Mouse (Mus musculus) CH12.LX (cell line): ENCODE results near the gene Lca5. TPM values are rescaled to one million over a fixed set of nuclear protein-coding genes. Genes with fewer than 3 reads are reported as not detected.

Source experiments
- DNase-seq: peaks from one replicate; pipeline ENCODE4 v3.0.0-alpha.2; 2013; ENCODE audit errors: extremely low read depth
- H3K27ac ChIP-seq: 2 replicates; pipeline ENCODE4 v1.5.1; 2012; ENCODE audit warnings: low read depth, mild to moderate bottlenecking, control low read depth, moderate library complexity; ENCODE audit not compliant: insufficient read depth
- H3K27me3 ChIP-seq: replicated peaks from 2 replicates; pipeline ENCODE3; 2012; ENCODE audit warnings: inconsistent platforms
- H3K36me3 ChIP-seq, 2 experiments: replicated peaks in 1 of 2; 2 replicates each; pipeline versions ENCODE3 to v1.6.1; 2012; ENCODE audit warnings: inconsistent platforms in 1 of 2, low read length in 1 of 2, mild to moderate bottlenecking in 1 of 2, mixed read lengths in 1 of 2, moderate library complexity in 1 of 2; ENCODE audit not compliant: control insufficient read depth in 1 of 2, insufficient read depth in 1 of 2
- H3K4me1 ChIP-seq, 2 experiments: 2 replicates each; pipeline ENCODE4 v1.6.1; 2012; ENCODE audit warnings: inconsistent platforms in 1 of 2, moderate library complexity in 1 of 2; ENCODE audit not compliant: insufficient read depth in 2 of 2, control insufficient read depth in 1 of 2
- H3K4me2 ChIP-seq: 2 replicates; pipeline ENCODE4 v1.6.1; 2012; ENCODE audit warnings: low read depth, mild to moderate bottlenecking, control low read depth; ENCODE audit not compliant: poor library complexity, insufficient read depth, severe bottlenecking
- H3K4me3 ChIP-seq, 3 experiments: fragments of 150-350 bp in 1 of 3; sonication (generic) in 1 of 3; replicated peaks in 1 of 3; 2 replicates each; pipeline versions ENCODE3 to v1.5.1; 2011 to 2012; ENCODE audit warnings: low read depth in 2 of 3, low read length in 2 of 3, mild to moderate bottlenecking in 2 of 3, moderate library complexity in 2 of 3, control low read depth in 1 of 3, improper control_type of control experiment in 1 of 3, inconsistent platforms in 1 of 3, mixed read lengths in 1 of 3; ENCODE audit not compliant: poor library complexity in 1 of 3
- H3K79me2 ChIP-seq: replicated peaks from 2 replicates; pipeline ENCODE4 v1.6.1; 2012; ENCODE audit warnings: mild to moderate bottlenecking, moderate library complexity; ENCODE audit not compliant: control insufficient read depth, poor library complexity, insufficient read depth, severe bottlenecking; ENCODE audit errors: extremely low read depth
- H3K9ac ChIP-seq: 2 replicates; pipeline ENCODE4 v1.6.1; 2012; ENCODE audit warnings: low read depth, mild to moderate bottlenecking, control low read depth, moderate library complexity; ENCODE audit not compliant: insufficient read depth
- H3K9me3 ChIP-seq: replicated peaks from 2 replicates; pipeline ENCODE3; 2012; ENCODE audit warnings: low read length, inconsistent platforms, mixed read lengths
- CHD2 ChIP-seq: IDR thresholded peaks from 2 replicates; pipeline ENCODE4 v1.6.1; 2011; ENCODE audit warnings: low read length, improper control_type of control experiment
- CTCF ChIP-seq, 2 experiments: IDR thresholded peaks in 1 of 2; conservative IDR thresholded peaks in 1 of 2; 2 replicates each; pipeline ENCODE4 v1.5.1; 2011 to 2012; ENCODE audit warnings: low read depth in 2 of 2, low read length in 2 of 2, improper control_type of control experiment in 1 of 2, inconsistent platforms in 1 of 2, mild to moderate bottlenecking in 1 of 2, moderate library complexity in 1 of 2
- E2F4 ChIP-seq: IDR thresholded peaks from 2 replicates; pipeline ENCODE4 v1.6.1; 2011; ENCODE audit warnings: low read depth, low read length, improper control_type of control experiment; ENCODE audit not compliant: insufficient replicate concordance
- ELF1 ChIP-seq: IDR thresholded peaks from 2 replicates; pipeline ENCODE4 v1.6.1; 2014; ENCODE audit warnings: low read depth, mild to moderate bottlenecking, inconsistent platforms, low read length, improper control_type of control experiment
- EP300 ChIP-seq: IDR thresholded peaks from 2 replicates; pipeline ENCODE4 v1.6.1; 2011; ENCODE audit warnings: low read length, improper control_type of control experiment
- IRF4 ChIP-seq: IDR thresholded peaks from 2 replicates; pipeline ENCODE4 v1.6.1; 2014; ENCODE audit warnings: low read depth, mild to moderate bottlenecking, inconsistent platforms, low read length, improper control_type of control experiment
- JUN ChIP-seq: IDR thresholded peaks from 2 replicates; pipeline ENCODE4 v1.6.1; 2011; ENCODE audit warnings: low read depth, mild to moderate bottlenecking, low read length, improper control_type of control experiment, moderate library complexity; ENCODE audit not compliant: insufficient read depth
- MAX ChIP-seq: IDR thresholded peaks from 2 replicates; pipeline ENCODE4 v1.6.1; 2011; ENCODE audit warnings: low read length, improper control_type of control experiment
- MAZ ChIP-seq: IDR thresholded peaks from 2 replicates; pipeline ENCODE4 v1.6.1; 2012; ENCODE audit warnings: low read depth, mild to moderate bottlenecking, inconsistent platforms, low read length, improper control_type of control experiment, moderate library complexity
- MEF2A ChIP-seq: IDR thresholded peaks from 2 replicates; pipeline ENCODE4 v1.6.1; 2014; ENCODE audit warnings: low read depth, mild to moderate bottlenecking, inconsistent platforms, low read length, improper control_type of control experiment, borderline replicate concordance
- MXI1 ChIP-seq: IDR thresholded peaks from 2 replicates; pipeline ENCODE4 v1.6.1; 2011; ENCODE audit warnings: mild to moderate bottlenecking, low read depth, low read length, improper control_type of control experiment
- MYC ChIP-seq: IDR thresholded peaks from 2 replicates; pipeline ENCODE4 v1.6.1; 2011; ENCODE audit warnings: low read depth, mild to moderate bottlenecking, improper control_type of control experiment, low read length
- NELFE ChIP-seq: IDR thresholded peaks from 2 replicates; pipeline ENCODE4 v1.6.1; 2011; ENCODE audit warnings: low read depth, low read length, improper control_type of control experiment
- PAX5 ChIP-seq: IDR thresholded peaks from 2 replicates; pipeline ENCODE4 v1.6.1; 2012; ENCODE audit warnings: low read length, inconsistent platforms, mixed read lengths
- POLR2A ChIP-seq: IDR thresholded peaks from 2 replicates; pipeline ENCODE4 v1.6.1; 2011; ENCODE audit warnings: low read depth, mild to moderate bottlenecking, improper control_type of control experiment, low read length
- RAD21 ChIP-seq: IDR thresholded peaks from 2 replicates; pipeline ENCODE4 v1.6.1; 2011; ENCODE audit warnings: low read depth, mild to moderate bottlenecking, low read length, improper control_type of control experiment, moderate library complexity
- SMC3 ChIP-seq: IDR thresholded peaks from 2 replicates; pipeline ENCODE4 v1.6.1; 2011; ENCODE audit warnings: low read depth, low read length, improper control_type of control experiment
- TCF12 ChIP-seq: IDR thresholded peaks from 2 replicates; pipeline ENCODE4 v1.6.1; 2014; ENCODE audit warnings: low read depth, mild to moderate bottlenecking, inconsistent platforms, low read length, improper control_type of control experiment
- USF1 ChIP-seq: IDR thresholded peaks from 2 replicates; pipeline ENCODE4 v1.6.1; 2014; ENCODE audit warnings: low read depth, mild to moderate bottlenecking, inconsistent platforms, low read length, improper control_type of control experiment
- ZC3H11A ChIP-seq: IDR thresholded peaks from 2 replicates; pipeline ENCODE4 v1.6.1; 2012; ENCODE audit warnings: low read depth, mild to moderate bottlenecking, inconsistent platforms, low read length, improper control_type of control experiment
- ZKSCAN1 ChIP-seq: IDR thresholded peaks from 2 replicates; pipeline ENCODE4 v1.6.1; 2012; ENCODE audit warnings: low read depth, inconsistent platforms, low read length, improper control_type of control experiment, borderline replicate concordance
- ZMIZ1 ChIP-seq: IDR thresholded peaks from 2 replicates; pipeline ENCODE4 v1.6.1; 2012; ENCODE audit warnings: low read depth, mild to moderate bottlenecking, inconsistent platforms, low read length, improper control_type of control experiment
- ZNF384 ChIP-seq: IDR thresholded peaks from 2 replicates; pipeline ENCODE4 v1.6.1; 2012; ENCODE audit warnings: low read depth, low read length, improper control_type of control experiment, inconsistent platforms
- dilution Hi-C: fragments of 300-500 bp; cut with MboI; formaldehyde crosslinking; loops from 2 replicates; pipeline ENCODE4 v1.14.3; 2020; ENCODE audit warnings: low sequenced_read_pairs; ENCODE audit not compliant: extremely low pct_unique_long_range_greater_than_20kb, extremely low pct_ligation_motif_present
- in situ Hi-C: fragments of 300-500 bp; cut with MboI; formaldehyde crosslinking; loops from 3 replicates; pipeline ENCODE4 v1.14.3; 2019; ENCODE audit warnings: low sequenced_read_pairs, low pct_ligation_motif_present, low pct_unique_long_range_greater_than_20kb, mixed read lengths
- polyA plus RNA-seq: library from polyadenylated mRNA; unstranded; fragments of >175 nt; gene quantifications from 2 replicates; pipeline ENCODE4 v1.2.1, GENCODE M21; 2012; ENCODE audit warnings: low read depth; ENCODE audit not compliant: insufficient read length
- total RNA-seq, 2 experiments: library from RNA; depleted of rRNA; stranded (reverse); fragments of 300-350 nt in 1 of 2; fragments of >200 nt in 1 of 2; gene quantifications; 2 replicates each; pipeline ENCODE4 v1.2.3; 2012 to 2014

Lca5 gene
- total and polyA plus RNA-seq, 3 experiments = 4.1 to 5.5 (median 4.1) TPM

GRCm38 (mm10) chr9:83413046-83413445 is 27.9 kb downstream of the Lca5 start:
- Histone ChIP-seq H3K4me3 (no peak overlapping the region), H3K79me2 (no peaks in the 10 kb centered on the region), H3K27me3 (no peaks in the 10 kb centered on the region), H3K4me2 (no peak overlapping the region), H3K9ac (no peak overlapping the region), H3K9me3 (no peaks in the 10 kb centered on the region), H3K27ac (no peak overlapping the region), H3K4me1 (no peaks in the 10 kb centered on the region), H3K36me3 (peaks cover 0 to 29% of the 10 kb centered on the region in 2 experiments)
- TF ChIP-seq JUN = no peak
- peak in 1 of 2 experiments; percentile 69; a peak in 3 of 4 replicates for TF ChIP-seq CTCF (conservative IDR thresholded peaks at IDR 0.05 in 1 of 2, IDR thresholded peaks at IDR 0.05 in 1 of 2; ENCODE audit: low read depth in 2 of 2, low read length in 2 of 2)
- TF ChIP-seq SMC3 = peak; percentile 77
- no peak for TF ChIP-seq ELF1
- TF ChIP-seq USF1 = no peak
- TF ChIP-seq RAD21 = peak; percentile 56
- TF ChIP-seq ZMIZ1 = no peak
- TF ChIP-seq ZKSCAN1 = no peak
- TF ChIP-seq ZC3H11A = peak; percentile 3; the same call in 1 of the 2 replicates
- in situ Hi-C loops = no loop called here
- dilution Hi-C loops = no loop called here
- DNase-seq = peak; percentile 37

GRCm38 (mm10) chr9:83405150-83405549 is 35.8 kb downstream of the Lca5 start:
- H3K27me3 ChIP-seq = no peaks in the 10 kb centered on the region
- in situ Hi-C loops = no loop called here
- peaks cover 3 to 14% of the 10 kb centered on the region in 2 experiments for H3K36me3 ChIP-seq
- no peak for DNase-seq
- no peaks in the 10 kb centered on the region for H3K79me2 ChIP-seq
- peaks cover 0 to 6% of the 10 kb centered on the region in 2 experiments; a peak in 1 of 4 replicates for H3K4me1 ChIP-seq
- no peak overlapping the region for H3K4me2 ChIP-seq
- TF ChIP-seq ZNF384 = no peak
- no peak for TF ChIP-seq IRF4
- TF ChIP-seq, all 38 proteins: peak for 0
- dilution Hi-C loops = no loop called here
- H3K9ac ChIP-seq = no peak overlapping the region
- no peaks in the 10 kb centered on the region for H3K9me3 ChIP-seq
- no peak overlapping the region for H3K27ac ChIP-seq
- no peak overlapping the region for H3K4me3 ChIP-seq

GRCm38 (mm10) chr9:83400783-83401182 is 40.1 kb downstream of the Lca5 start:
- in situ Hi-C loops (no loop called here), dilution Hi-C loops (no loop called here)
- Histone ChIP-seq H3K4me3 (no peak overlapping the region), H3K9me3 (no peaks in the 10 kb centered on the region), H3K4me2 (no peak overlapping the region), H3K27ac (no peak overlapping the region), H3K9ac (no peak overlapping the region), H3K79me2 (no peaks in the 10 kb centered on the region), H3K4me1 (peaks cover 0 to 6% of the 10 kb centered on the region in 2 experiments; a peak in 1 of 4 replicates), H3K36me3 (peaks cover 7 to 21% of the 10 kb centered on the region in 2 experiments), H3K27me3 (no peaks in the 10 kb centered on the region)
- TF ChIP-seq ZKSCAN1 (no peak), CHD2 (no peak), MAX (no peak), MXI1 (no peak), TCF12 (no peak), PAX5 (no peak), ELF1 (no peak), MAZ (no peak), ZMIZ1 (no peak), POLR2A (no peak), ZNF384 (no peak), E2F4 (no peak), MEF2A (no peak), EP300 (no peak), NELFE (no peak), MYC (no peak), ZC3H11A (no peak), RAD21 (no peak)
- DNase-seq = no peak
